Mouse (Mus musculus) layer of hippocampus, postnatal 10 days (tissue): ENCODE results near the gene Peg3. TPM values are rescaled to one million over a fixed set of nuclear protein-coding genes. Genes with fewer than 3 reads are reported as not detected.
"Not testable (repeated sequence)": the region's sequence is repeated elsewhere in the genome, so short reads cannot be mapped to it uniquely, and the experiment has no call there.

Experiments
- DNase-seq, 2 experiments: peaks; one replicate each; pipeline ENCODE4 v3.0.0; 2021; ENCODE audit warnings: low spot score in 2 of 2
- long read RNA-seq: library from polyadenylated mRNA; stranded (forward); transcript quantifications from one replicate; pipeline ENCODE4 v2.0.0, GENCODE M21; 2023
- total RNA-seq, 2 experiments: library from RNA; stranded (reverse); gene quantifications; 2 replicates each; pipeline ENCODE4 v1.2.3; 2021

Gene Peg3
- 100 to 1,000 TPM; 158 to 168 TPM for total RNA-seq
- long read RNA-seq, partial matches to known transcripts: 0 of 18 reads
- long read RNA-seq, other reads (novel, unspliced or antisense): 18 of 18 reads

- DNase-seq: peak; percentile 83 to 87
Measured at GRCm38 (mm10) chr7:6730241-6730640, at the start of gene Peg3, which contains the start of gene Usp29. Peg3 (minus strand) TSS chr7:6730431. Usp29 (plus strand) TSS chr7:6730578.

GRCm38 (mm10) chr7:6779172-6779571 lies 48.9 kb upstream of the Peg3 start:
- no peak for DNase-seq

GRCm38 (mm10) chr7:6777689-6778088 lies 47.5 kb upstream of the Peg3 start:
- no peak for DNase-seq

GRCm38 (mm10) chr7:6777107-6777506 lies 46.9 kb upstream of the Peg3 start:
- no peak for DNase-seq

- peak; percentile 18 to 41 for DNase-seq
Measured at GRCm38 (mm10) chr7:6776314-6777059, 46.3 kb upstream of the Peg3 start.

- not testable (repeated sequence) for DNase-seq
Measured at GRCm38 (mm10) chr7:6773865-6774413, 43.7 kb upstream of the Peg3 start.

GRCm38 (mm10) chr7:6770286-6770685 lies 40.1 kb upstream of the Peg3 start:
- DNase-seq: no peak

GRCm38 (mm10) chr7:6765240-6765639 lies 35.0 kb upstream of the Peg3 start:
- no peak for DNase-seq

- DNase-seq: no peak
Measured at GRCm38 (mm10) chr7:6760170-6760569, 29.9 kb upstream of the Peg3 start.

- DNase-seq: no peak
Measured at GRCm38 (mm10) chr7:6759698-6760097, 29.5 kb upstream of the Peg3 start.

GRCm38 (mm10) chr7:6756777-6757291 lies 26.6 kb upstream of the Peg3 start:
- DNase-seq: no peak

- DNase-seq: no peak
Measured at GRCm38 (mm10) chr7:6753440-6753839, 23.2 kb upstream of the Peg3 start.

GRCm38 (mm10) chr7:6749196-6749595 lies 19.0 kb upstream of the Peg3 start:
- peak; percentile 18 to 26 for DNase-seq

GRCm38 (mm10) chr7:6744281-6744904 lies 14.2 kb upstream of the Peg3 start:
- no peak for DNase-seq

GRCm38 (mm10) chr7:6736060-6736459 lies 5.8 kb upstream of the Peg3 start:
- no peak for DNase-seq

- no peak for DNase-seq
Measured at GRCm38 (mm10) chr7:6731930-6732329, 1.7 kb upstream of the Peg3 start.

- DNase-seq: no peak
Measured at GRCm38 (mm10) chr7:6731373-6731772, 1.1 kb upstream of the Peg3 start.

- no peak for DNase-seq
Measured at GRCm38 (mm10) chr7:6730801-6731200, 570 bp upstream of the Peg3 start.

- DNase-seq: peak; percentile 90 to 93
Measured at GRCm38 (mm10) chr7:6729061-6729817, 992 bp downstream of the Peg3 start.

GRCm38 (mm10) chr7:6728263-6728931 lies 1.8 kb downstream of the Peg3 start:
- peak; percentile 83 to 88 for DNase-seq
